Comparison of ENCODE assay signal across 28 mouse cellular contexts in genomic region chr1:174051931-174052536, GRCm38 (mm10). TPM values are rescaled to one million over a fixed set of nuclear protein-coding genes. Genes with fewer than 3 reads are reported as not detected.
DNase-seq lines count a peak whose midpoint lies in the region; ATAC-seq lines count a peak whose summit lies in the region.
"Had no signal": no experiment of that assay in that cellular context is flagged by ENCODE, and none has a peak within 500 bp of the region (broad histone marks: within the 10 kb centered on the region; RNA-seq: fewer than 3 reads in every experiment).

No protein-coding gene starts in this region.

- no peak for DNase-seq in hindbrain, embryonic 11.5 days (ENCODE audit: low spot score)
- DNase-seq in hindbrain, embryonic 14.5 days (ENCODE audit: low spot score): no peak
- DNase-seq in forebrain, embryonic 10.5 days (ENCODE audit: extremely low spot score, low spot score): no peak
- no peak for DNase-seq in spleen, adult 18-20 months
- DNase-seq: adrenal gland, postnatal 14 days; cerebellum, adult 18-20 months; cerebellum, adult 9-11 months; embryo, embryonic 11 days; gastrocnemius, postnatal 14 days; heart, postnatal 14 days had no signal

- no peaks in the 10 kb centered on the region for H3K27me3 ChIP-seq in hindbrain, embryonic 11.5 days (ENCODE audit: control insufficient read depth, insufficient read depth, low read length)
- H3K27me3 ChIP-seq in hindbrain, embryonic 14.5 days (ENCODE audit: control insufficient read depth, insufficient read depth, low read length): no peaks in the 10 kb centered on the region
- no peaks in the 10 kb centered on the region for H3K27me3 ChIP-seq in forebrain, embryonic 10.5 days (ENCODE audit: poor library complexity, severe bottlenecking)
- H3K27me3 ChIP-seq: CH12.LX; embryonic facial prominence, embryonic 15.5 days; forebrain, embryonic 12.5 days; heart, embryonic 15.5 days; Patski had no signal

- H3K27ac ChIP-seq in hindbrain, embryonic 11.5 days (ENCODE audit: low read depth, low read length): no peak overlapping the region
- no peak overlapping the region for H3K27ac ChIP-seq in hindbrain, embryonic 14.5 days
- no peak overlapping the region for H3K27ac ChIP-seq in forebrain, embryonic 10.5 days
- H3K27ac ChIP-seq: embryonic facial prominence, embryonic 15.5 days; forebrain, embryonic 12.5 days; heart, embryonic 10.5 days; heart, embryonic 15.5 days; hindbrain, embryonic 10.5 days had no signal

- no peaks in the 10 kb centered on the region for H3K36me3 ChIP-seq in hindbrain, embryonic 11.5 days (ENCODE audit: control insufficient read depth, insufficient read depth, low read length)
- H3K36me3 ChIP-seq in hindbrain, embryonic 14.5 days (replicated peaks; ENCODE audit: control insufficient read depth, insufficient read depth): no peaks in the 10 kb centered on the region
- no peaks in the 10 kb centered on the region for H3K36me3 ChIP-seq in forebrain, embryonic 10.5 days (replicated peaks)
- H3K36me3 ChIP-seq: embryonic facial prominence, embryonic 15.5 days; forebrain, embryonic 12.5 days; heart, embryonic 10.5 days; heart, embryonic 15.5 days; hindbrain, embryonic 10.5 days had no signal

- 0 out of 2 replicates have a peak, but pooled peaks have one; percentile 13 for ATAC-seq in hindbrain, embryonic 11.5 days (ENCODE audit: low FRiP score)
- no peak for ATAC-seq in hindbrain, embryonic 14.5 days (ENCODE audit: low FRiP score)
- ATAC-seq in common myeloid progenitor, adult 5-6 weeks (replicated peaks; ENCODE audit: low read depth, poor library complexity, severe bottlenecking): peak; percentile 62
- ATAC-seq in hematopoietic stem cell, adult 5-6 weeks (replicated peaks in 1 of 2; ENCODE audit: insufficient read depth in 1 of 2, low FRiP score in 2 of 2, low TSS enrichment in 1 of 2, low read depth in 1 of 2, poor library complexity in 2 of 2, severe bottlenecking in 2 of 2): peak; percentile 42 to 57; a peak in 3 of 4 replicates
- ATAC-seq: activated CD4-positive, CD25-positive, alpha-beta regulatory T cell, adult 4 months; forebrain, embryonic 16.5 days; hindbrain, embryonic 16.5 days; inflammation-experienced regulatory T-cells, adult 6 months; Patski had no signal

- H3K4me1 ChIP-seq in hindbrain, embryonic 11.5 days (replicated peaks; ENCODE audit: control insufficient read depth, insufficient read depth, low read length): no peaks in the 10 kb centered on the region
- H3K4me1 ChIP-seq in hindbrain, embryonic 14.5 days (replicated peaks; ENCODE audit: control insufficient read depth, insufficient read depth, low read length): no peaks in the 10 kb centered on the region
- no peaks in the 10 kb centered on the region for H3K4me1 ChIP-seq in forebrain, embryonic 10.5 days
- H3K4me1 ChIP-seq: embryonic facial prominence, embryonic 15.5 days; forebrain, embryonic 12.5 days; heart, embryonic 10.5 days; heart, embryonic 15.5 days; hindbrain, embryonic 10.5 days had no signal

- H3K4me3 ChIP-seq in hindbrain, embryonic 11.5 days (ENCODE audit: low read depth, low read length): no peak overlapping the region
- H3K4me3 ChIP-seq in hindbrain, embryonic 14.5 days (replicated peaks; ENCODE audit: low read length): no peak overlapping the region
- H3K4me3 ChIP-seq in forebrain, embryonic 10.5 days: no peak overlapping the region
- H3K4me3 ChIP-seq: embryonic facial prominence, embryonic 15.5 days; erythroblast, embryonic 14.5 days; forebrain, embryonic 12.5 days; heart, embryonic 10.5 days; heart, embryonic 15.5 days; hindbrain, embryonic 10.5 days had no signal

- no peak overlapping the region for H3K4me2 ChIP-seq in hindbrain, embryonic 11.5 days (replicated peaks; ENCODE audit: low read depth, low read length)
- no peak overlapping the region for H3K4me2 ChIP-seq in hindbrain, embryonic 14.5 days (replicated peaks)
- H3K4me2 ChIP-seq: embryonic facial prominence, embryonic 15.5 days; forebrain, embryonic 12.5 days; heart, embryonic 15.5 days had no signal

- H3K9ac ChIP-seq in hindbrain, embryonic 11.5 days (ENCODE audit: low read depth, low read length): no peak overlapping the region
- H3K9ac ChIP-seq in hindbrain, embryonic 14.5 days: no peak overlapping the region
- H3K9ac ChIP-seq: embryonic facial prominence, embryonic 15.5 days; forebrain, embryonic 12.5 days; heart, embryonic 15.5 days had no signal

- H3K9me3 ChIP-seq in hindbrain, embryonic 11.5 days (ENCODE audit: control insufficient read depth, low read length): no peaks in the 10 kb centered on the region
- H3K9me3 ChIP-seq in hindbrain, embryonic 14.5 days (ENCODE audit: control insufficient read depth, low read length): no peaks in the 10 kb centered on the region
- H3K9me3 ChIP-seq in forebrain, embryonic 10.5 days: no peaks in the 10 kb centered on the region
- H3K9me3 ChIP-seq: embryonic facial prominence, embryonic 15.5 days; forebrain, embryonic 12.5 days; heart, embryonic 10.5 days; heart, embryonic 15.5 days; hindbrain, embryonic 10.5 days had no signal

- WGBS in hindbrain, embryonic 11.5 days: 85% methylated on average over 5 of the region's 5 CpGs
- 93% methylated on average over 5 of the region's 5 CpGs for WGBS in hindbrain, embryonic 14.5 days
- WGBS in forebrain, embryonic 10.5 days: 83% methylated on average over 5 of the region's 5 CpGs

RNA-seq across cellular contexts. Expression of gene Olfr432, which starts 3.0 kb away (rescaled TPM):
- polyA plus RNA-seq in hindbrain, embryonic 11.5 days (2014; fragmentation: Nextera tagmentation; extraction: Ambion mirVana): not detected in 2 replicates
- polyA plus RNA-seq in hindbrain, embryonic 14.5 days (2014; fragmentation: Nextera tagmentation; extraction: Ambion mirVana): not detected in 2 replicates
- not detected in 2 replicates for total RNA-seq in common myeloid progenitor, adult 5-6 weeks (2017)
- not detected in 2 replicates for total RNA-seq in hematopoietic stem cell, adult 5-6 weeks (2017)
- polyA plus RNA-seq in forebrain, embryonic 10.5 days (2016; fragmentation: Nextera tagmentation; extraction: Ambion mirVana): not detected in 2 replicates
- total RNA-seq: adrenal gland, adult 18-20 months; adrenal gland, postnatal 14 days; gastrocnemius, postnatal 14 days; heart, adult 18-20 months; heart, postnatal 14 days had no signal
- polyA plus RNA-seq: activated CD4-positive, CD25-positive, alpha-beta regulatory T cell, adult 4 months; embryonic facial prominence, embryonic 11.5 days; embryonic facial prominence, embryonic 15.5 days; erythroblast, embryonic 14.5 days; forebrain, embryonic 12.5 days; forebrain, embryonic 16.5 days; frontal cortex, adult 2 months; heart, embryonic 10.5 days; heart, embryonic 15.5 days; hindbrain, embryonic 10.5 days; hindbrain, embryonic 16.5 days; inflammation-experienced regulatory T-cells, adult 6 months; Patski had no signal

RNA-seq across cellular contexts. Expression of gene Olfr433, which starts 11.5 kb away (rescaled TPM):
- not detected in 2 replicates for polyA plus RNA-seq in hindbrain, embryonic 11.5 days (2014; fragmentation: Nextera tagmentation; extraction: Ambion mirVana)
- not detected in 2 replicates for polyA plus RNA-seq in hindbrain, embryonic 14.5 days (2014; fragmentation: Nextera tagmentation; extraction: Ambion mirVana)
- total RNA-seq in common myeloid progenitor, adult 5-6 weeks (2017): 0.05 TPM in 1 of 2 replicates, not detected in the other
- 0.13 TPM in 1 of 2 replicates, not detected in the other for total RNA-seq in hematopoietic stem cell, adult 5-6 weeks (2017)
- polyA plus RNA-seq in forebrain, embryonic 10.5 days (2016; fragmentation: Nextera tagmentation; extraction: Ambion mirVana): not detected in 2 replicates
- total RNA-seq: adrenal gland, adult 18-20 months; adrenal gland, postnatal 14 days; gastrocnemius, postnatal 14 days; heart, adult 18-20 months; heart, postnatal 14 days had no signal
- polyA plus RNA-seq: embryonic facial prominence, embryonic 11.5 days; embryonic facial prominence, embryonic 15.5 days; erythroblast, embryonic 14.5 days; forebrain, embryonic 16.5 days; frontal cortex, adult 2 months; heart, embryonic 15.5 days; hindbrain, embryonic 10.5 days; hindbrain, embryonic 16.5 days; inflammation-experienced regulatory T-cells, adult 6 months; Patski had no signal

RNA-seq across cellular contexts. Expression of gene Olfr430, which starts 14.4 kb away (rescaled TPM):
- not detected in 2 replicates for polyA plus RNA-seq in hindbrain, embryonic 11.5 days (2014; fragmentation: Nextera tagmentation; extraction: Ambion mirVana)
- polyA plus RNA-seq in hindbrain, embryonic 14.5 days (2014; fragmentation: Nextera tagmentation; extraction: Ambion mirVana): not detected in 2 replicates
- total RNA-seq in common myeloid progenitor, adult 5-6 weeks (2017): not detected in 2 replicates
- total RNA-seq in hematopoietic stem cell, adult 5-6 weeks (2017): not detected in 2 replicates
- not detected in 2 replicates for polyA plus RNA-seq in forebrain, embryonic 10.5 days (2016; fragmentation: Nextera tagmentation; extraction: Ambion mirVana)
- total RNA-seq: adrenal gland, adult 18-20 months; adrenal gland, postnatal 14 days; CH12.LX; gastrocnemius, postnatal 14 days; heart, adult 18-20 months; heart, postnatal 14 days had no signal
- polyA plus RNA-seq: activated CD4-positive, CD25-positive, alpha-beta regulatory T cell, adult 4 months; erythroblast, embryonic 14.5 days; forebrain, embryonic 12.5 days; forebrain, embryonic 16.5 days; frontal cortex, adult 2 months; heart, embryonic 10.5 days; heart, embryonic 15.5 days; hindbrain, embryonic 10.5 days; hindbrain, embryonic 16.5 days; inflammation-experienced regulatory T-cells, adult 6 months; Patski had no signal

RNA-seq across cellular contexts. Expression of gene Ifi205, which starts 20.4 kb away (rescaled TPM):
- not detected in 2 replicates for polyA plus RNA-seq in hindbrain, embryonic 11.5 days (2014; fragmentation: Nextera tagmentation; extraction: Ambion mirVana)
- not detected in 2 replicates for polyA plus RNA-seq in hindbrain, embryonic 14.5 days (2014; fragmentation: Nextera tagmentation; extraction: Ambion mirVana)
- 2.3 and 3.5 TPM in 2 replicates for total RNA-seq in common myeloid progenitor, adult 5-6 weeks (2017)
- total RNA-seq in hematopoietic stem cell, adult 5-6 weeks (2017): 2.1 and 4.3 TPM in 2 replicates
- polyA plus RNA-seq in forebrain, embryonic 10.5 days (2016; fragmentation: Nextera tagmentation; extraction: Ambion mirVana): not detected in 2 replicates
- polyA plus RNA-seq: activated CD4-positive, CD25-positive, alpha-beta regulatory T cell, adult 4 months; embryonic facial prominence, embryonic 11.5 days; erythroblast, embryonic 14.5 days; forebrain, embryonic 12.5 days; forebrain, embryonic 16.5 days; frontal cortex, adult 2 months; hindbrain, embryonic 16.5 days had no signal

RNA-seq across cellular contexts. Expression of gene Olfr429, which starts 32.1 kb away (rescaled TPM):
- polyA plus RNA-seq in hindbrain, embryonic 11.5 days (2014; fragmentation: Nextera tagmentation; extraction: Ambion mirVana): not detected in 2 replicates
- not detected in 2 replicates for polyA plus RNA-seq in hindbrain, embryonic 14.5 days (2014; fragmentation: Nextera tagmentation; extraction: Ambion mirVana)
- not detected in 2 replicates for total RNA-seq in common myeloid progenitor, adult 5-6 weeks (2017)
- not detected in 2 replicates for total RNA-seq in hematopoietic stem cell, adult 5-6 weeks (2017)
- not detected in 2 replicates for polyA plus RNA-seq in forebrain, embryonic 10.5 days (2016; fragmentation: Nextera tagmentation; extraction: Ambion mirVana)
- total RNA-seq: adrenal gland, adult 18-20 months; adrenal gland, postnatal 14 days; CH12.LX; gastrocnemius, postnatal 14 days; heart, adult 18-20 months; heart, postnatal 14 days had no signal
- polyA plus RNA-seq: activated CD4-positive, CD25-positive, alpha-beta regulatory T cell, adult 4 months; embryonic facial prominence, embryonic 11.5 days; erythroblast, embryonic 14.5 days; forebrain, embryonic 12.5 days; forebrain, embryonic 16.5 days; frontal cortex, adult 2 months; heart, embryonic 10.5 days; heart, embryonic 15.5 days; hindbrain, embryonic 10.5 days; hindbrain, embryonic 16.5 days; inflammation-experienced regulatory T-cells, adult 6 months; Patski had no signal
